Comparison of ENCODE assay signal across 9 mouse cellular contexts in genomic region chr5:142220851-142221503, GRCm38 (mm10).
A peak's percentile ranks its signal among the peaks of the same experiment; 100 is the strongest.
DNase-seq lines count a peak whose midpoint lies in the region; ATAC-seq and TF ChIP-seq lines count a peak whose summit lies in the region.
"Had no signal": no experiment of that assay in that cellular context is flagged by ENCODE, and none has a peak within 500 bp of the region (broad histone marks: within the 10 kb centered on the region; RNA-seq: fewer than 3 reads in every experiment).

No protein-coding gene starts in this region.

- TF ChIP-seq POLR2A in thymus, adult 2 months (IDR thresholded peaks at IDR 0.05; ENCODE audit: control insufficient read depth, extremely low read depth, insufficient read depth, low read length, poor library complexity), result no peak

- H3K4me2 ChIP-seq in hindbrain, embryonic 12.5 days (replicated peaks), result no peak overlapping the region
- no peak overlapping the region for H3K4me2 ChIP-seq in forebrain, embryonic 11.5 days (ENCODE audit: low read depth, low read length, severe bottlenecking)
- H3K4me2 ChIP-seq: midbrain, embryonic 13.5 days had no signal

- H3K4me3 ChIP-seq in hindbrain, embryonic 10.5 days, result no peak overlapping the region
- H3K4me3 ChIP-seq in hindbrain, embryonic 12.5 days, result no peak overlapping the region
- H3K4me3 ChIP-seq in thymus, adult 2 months (ENCODE audit: control insufficient read depth, insufficient read depth, low read length), result no peak overlapping the region
- no peak overlapping the region for H3K4me3 ChIP-seq in forebrain, embryonic 11.5 days (ENCODE audit: low read depth, low read length)
- H3K4me3 ChIP-seq: midbrain, embryonic 13.5 days had no signal

- peaks cover 5% of the 10 kb centered on the region for H3K4me1 ChIP-seq in hindbrain, embryonic 10.5 days (replicated peaks)
- 0 out of 2 replicates have a peak, but pooled peaks cover 2% of the 10 kb centered on the region for H3K4me1 ChIP-seq in hindbrain, embryonic 12.5 days
- H3K4me1 ChIP-seq in thymus, adult 2 months (replicated peaks; ENCODE audit: control insufficient read depth, insufficient read depth, low read length), result no peaks in the 10 kb centered on the region
- no peaks in the 10 kb centered on the region for H3K4me1 ChIP-seq in forebrain, embryonic 11.5 days (replicated peaks; ENCODE audit: control insufficient read depth, insufficient read depth, low read length)
- H3K4me1 ChIP-seq: midbrain, embryonic 13.5 days had no signal

- H3K36me3 ChIP-seq in hindbrain, embryonic 10.5 days, result no peaks in the 10 kb centered on the region
- no peaks in the 10 kb centered on the region for H3K36me3 ChIP-seq in hindbrain, embryonic 12.5 days
- H3K36me3 ChIP-seq in thymus, adult 2 months (ENCODE audit: control insufficient read depth, insufficient read depth, low read length), result no peaks in the 10 kb centered on the region
- no peaks in the 10 kb centered on the region for H3K36me3 ChIP-seq in forebrain, embryonic 11.5 days (ENCODE audit: control insufficient read depth, insufficient read depth, low read length)
- H3K36me3 ChIP-seq: midbrain, embryonic 13.5 days had no signal

- WGBS in hindbrain, embryonic 10.5 days, result 93% methylated on average over 12 of the region's 12 CpGs
- WGBS in hindbrain, embryonic 12.5 days, result 93% methylated on average over 12 of the region's 12 CpGs
- WGBS in thymus, adult 2 months, result 95% methylated on average over 12 of the region's 12 CpGs
- WGBS in forebrain, embryonic 11.5 days, result 90% methylated on average over 12 of the region's 12 CpGs

- no peak for TF ChIP-seq CTCF in thymus, adult 2 months (IDR thresholded peaks at IDR 0.05; ENCODE audit: borderline replicate concordance, control insufficient read depth, extremely low read depth, insufficient read depth, low read length, poor library complexity)

- H3K27me3 ChIP-seq in hindbrain, embryonic 10.5 days (ENCODE audit: insufficient read depth, poor library complexity, severe bottlenecking), result no peaks in the 10 kb centered on the region
- no peaks in the 10 kb centered on the region for H3K27me3 ChIP-seq in hindbrain, embryonic 12.5 days
- H3K27me3 ChIP-seq in thymus, adult 2 months (ENCODE audit: control insufficient read depth, insufficient read depth, low read length), result no peaks in the 10 kb centered on the region
- H3K27me3 ChIP-seq in forebrain, embryonic 11.5 days (ENCODE audit: control insufficient read depth, insufficient read depth, low read length), result no peaks in the 10 kb centered on the region
- H3K27me3 ChIP-seq: midbrain, embryonic 13.5 days had no signal

- no peak overlapping the region for H3K27ac ChIP-seq in hindbrain, embryonic 10.5 days
- H3K27ac ChIP-seq in hindbrain, embryonic 12.5 days, result no peak overlapping the region
- no peak overlapping the region for H3K27ac ChIP-seq in thymus, adult 2 months (ENCODE audit: control insufficient read depth, insufficient read depth, low read length)
- no peak overlapping the region for H3K27ac ChIP-seq in forebrain, embryonic 11.5 days (ENCODE audit: low read depth, low read length)
- H3K27ac ChIP-seq: midbrain, embryonic 13.5 days had no signal

- no peak overlapping the region for H3K9ac ChIP-seq in hindbrain, embryonic 12.5 days
- H3K9ac ChIP-seq in forebrain, embryonic 11.5 days (ENCODE audit: low read length), result no peak overlapping the region
- H3K9ac ChIP-seq: midbrain, embryonic 13.5 days had no signal

- H3K9me3 ChIP-seq in hindbrain, embryonic 10.5 days, result no peaks in the 10 kb centered on the region; the same call in 1 of the 2 replicates
- 0 out of 2 replicates have a peak, but pooled peaks cover 7% of the 10 kb centered on the region for H3K9me3 ChIP-seq in hindbrain, embryonic 12.5 days (replicated peaks)
- peaks cover 2% of the 10 kb centered on the region; the same call in 1 of the 2 replicates for H3K9me3 ChIP-seq in forebrain, embryonic 11.5 days (ENCODE audit: control insufficient read depth, low read length)

- ATAC-seq in hindbrain, embryonic 12.5 days (ENCODE audit: low FRiP score), result no peak
- no peak for ATAC-seq in forebrain, embryonic 11.5 days (replicated peaks; ENCODE audit: low FRiP score)
- ATAC-seq: midbrain, embryonic 13.5 days had no signal

- DNase-seq in hindbrain, embryonic 10.5 days (ENCODE audit: low spot score), result peak; percentile 22
- DNase-seq in thymus, adult 2 months, result peak; percentile 18
- no peak for DNase-seq in thymus, adult 18-20 months
- DNase-seq in forelimb bud, embryonic 11.5 days (ENCODE audit: low read depth, low spot score), result peak; percentile 30
- DNase-seq in layer of hippocampus, postnatal 25 days (ENCODE audit: extremely low spot score in 1 of 2, low spot score in 1 of 2), result no peak
- DNase-seq in forebrain, embryonic 11.5 days (ENCODE audit: low spot score), result no peak
- no peak for DNase-seq in right cerebral cortex, postnatal 14 days

Comparison
In these comparisons a context has a peak if more than half of its experiments do, and no peak if none do; other contexts are left out.
1. DNase-seq: peak in hindbrain, embryonic 10.5 days (single experiment), thymus, adult 2 months (single experiment) and forelimb bud, embryonic 11.5 days (single experiment); none in thymus, adult 18-20 months (0 of 2), layer of hippocampus, postnatal 25 days (0 of 2), forebrain, embryonic 11.5 days (single experiment) and right cerebral cortex, postnatal 14 days (single experiment).